Mouse (Mus musculus): ENCODE measurements around the gene Tmem80.

The Tmem80 gene

DNA sequence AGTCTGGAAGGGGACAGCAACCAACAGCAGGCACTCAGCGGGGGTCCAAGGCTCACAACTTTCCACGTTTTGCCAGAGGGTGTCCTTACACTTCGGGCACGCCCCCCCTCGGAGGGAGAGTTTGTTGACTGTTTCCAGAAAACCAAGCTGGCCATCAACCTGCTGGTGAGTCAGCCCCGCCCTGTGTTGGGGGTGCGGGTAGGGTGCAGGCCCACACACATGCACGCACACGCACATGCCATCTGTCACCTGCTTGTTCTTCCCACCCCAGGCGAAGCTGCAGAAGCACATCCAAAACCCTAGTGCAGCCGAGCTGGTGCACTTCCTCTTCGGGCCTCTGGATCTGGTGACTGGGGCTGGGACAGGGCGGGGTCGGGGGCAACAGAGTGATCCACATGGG, 29.4 kb downstream of the Tmem80 start:
- in situ Hi-C loops (cut with MboI, MseI) = no loop called here

DNA sequence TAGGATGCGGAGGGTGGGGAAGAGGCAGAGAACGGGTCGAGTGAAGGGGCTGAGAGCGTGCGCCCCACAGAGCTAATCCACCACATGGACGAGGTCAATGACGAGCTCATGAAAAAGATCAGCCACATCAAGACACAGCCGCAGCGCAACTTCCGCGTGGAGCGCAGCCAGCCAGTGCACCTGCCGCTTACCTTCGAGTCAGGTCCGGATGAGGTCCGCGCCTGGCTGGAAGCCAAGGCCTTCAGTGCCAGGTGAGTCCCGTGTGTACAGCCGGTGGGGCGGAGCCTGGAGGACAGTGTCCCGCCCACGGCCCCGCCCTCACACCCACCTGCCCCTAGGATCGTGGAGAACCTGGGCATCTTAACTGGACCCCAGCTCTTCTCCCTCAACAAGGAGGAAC, 34.0 kb downstream of the Tmem80 start:
- in situ Hi-C loops (cut with MboI, MseI) = no loop called here

DNA sequence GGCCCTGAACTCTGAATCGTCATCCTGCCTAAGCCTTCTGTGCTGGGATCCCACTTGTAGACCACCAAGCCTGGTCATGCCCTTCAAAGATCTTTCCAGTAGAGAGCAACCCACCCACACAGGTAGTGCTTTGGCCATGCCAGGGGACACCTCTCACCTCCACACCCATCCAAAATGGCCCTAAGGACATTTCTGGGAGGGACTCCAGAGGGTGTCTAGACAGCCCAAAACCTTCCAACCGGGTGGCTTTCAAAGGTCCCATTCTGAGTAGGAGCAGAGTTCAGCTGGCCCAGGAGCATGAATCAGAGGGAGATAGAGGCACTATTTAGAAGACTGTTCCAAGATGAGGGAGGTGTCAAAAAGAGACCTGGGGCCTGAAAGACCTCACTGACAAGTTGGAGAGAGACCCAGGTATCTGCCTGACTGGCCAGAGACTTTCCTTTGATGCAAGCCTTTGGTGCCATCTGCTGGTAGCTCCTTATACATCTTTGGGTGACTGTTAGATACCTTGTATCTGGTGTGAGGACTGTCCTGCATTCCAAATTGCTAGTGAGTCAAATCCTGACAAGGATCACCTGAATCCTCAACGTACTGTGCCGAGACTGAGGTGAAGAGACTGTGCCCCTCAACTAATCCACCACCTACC, 35.7 kb downstream of the Tmem80 start:
- in situ Hi-C loops (cut with MboI, MseI) = no loop called here

DNA sequence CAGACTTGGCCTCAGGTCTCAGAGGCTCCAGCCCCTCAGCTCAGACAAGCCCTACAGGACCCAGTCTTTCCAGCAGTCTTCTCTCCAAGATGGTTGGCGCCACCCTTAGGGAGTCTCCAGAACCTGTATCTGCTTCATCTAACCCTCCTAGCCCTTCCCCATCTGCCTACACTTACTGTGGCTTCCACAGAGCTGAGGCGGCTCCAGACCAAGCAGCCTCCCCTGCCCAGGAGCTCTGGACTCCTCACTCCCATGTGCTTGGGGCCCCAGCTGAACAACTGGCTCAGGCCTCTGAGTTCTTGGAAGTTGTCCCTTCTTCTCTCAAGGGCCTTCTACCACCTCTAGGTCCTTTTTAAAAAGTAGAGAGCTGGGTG, 36.2 kb downstream of the Tmem80 start:
- in situ Hi-C loops (cut with MboI, MseI) = no loop called here

DNA sequence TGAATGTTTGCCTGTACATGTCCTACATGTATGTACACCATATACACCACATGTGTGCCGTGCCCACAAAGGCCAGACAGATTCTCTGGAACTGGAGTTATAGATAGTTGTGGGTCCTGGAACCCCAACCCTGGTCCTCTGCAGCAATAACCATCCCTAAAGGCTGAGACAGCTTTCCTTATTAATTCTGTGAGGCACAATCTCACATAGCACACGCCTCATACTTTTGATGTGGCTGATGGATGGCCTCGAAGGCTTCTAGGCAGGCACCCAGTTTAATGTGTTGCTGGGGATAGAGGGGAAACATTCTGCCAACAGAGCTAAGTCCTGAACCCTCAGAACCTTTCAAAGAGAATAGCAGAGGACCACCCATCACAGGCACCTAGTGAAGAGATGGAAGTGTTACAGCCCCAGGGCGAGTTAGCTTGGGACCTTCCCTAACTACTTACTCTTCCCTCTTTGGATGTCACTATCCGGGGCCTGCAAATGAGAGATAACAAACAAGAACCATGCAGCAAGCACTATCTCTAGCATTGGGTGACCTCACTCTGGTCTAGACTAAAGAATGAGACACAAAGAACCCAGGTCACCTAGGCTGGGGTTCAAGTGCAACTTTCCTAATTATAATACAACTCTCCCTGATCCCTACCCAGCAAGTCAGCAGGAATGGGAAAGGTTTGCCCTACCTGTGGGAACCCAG, 37.0 kb downstream of the Tmem80 start:
- in situ Hi-C loops (cut with MboI, MseI) = no loop called here

DNA sequence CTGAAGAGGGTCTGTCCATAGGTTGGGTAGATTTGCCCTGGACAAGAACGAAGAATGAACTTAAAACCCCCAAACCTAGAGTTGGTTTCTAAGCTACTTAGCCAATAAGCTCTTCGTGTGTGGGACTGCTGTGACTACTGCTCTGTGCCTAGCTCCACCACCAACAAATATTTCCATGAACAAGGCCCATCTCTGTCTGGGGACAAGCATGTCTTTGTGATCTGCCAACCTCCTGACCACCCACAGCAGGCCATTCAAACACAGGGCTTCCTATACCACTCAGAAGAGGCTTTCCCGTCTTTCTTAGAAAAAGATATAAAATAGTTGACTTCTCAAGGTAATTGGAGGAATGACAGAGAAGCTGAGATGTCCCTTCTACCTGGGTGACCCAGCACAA, 37.5 kb downstream of the Tmem80 start:
- in situ Hi-C loops (cut with MboI, MseI) = no loop called here

DNA sequence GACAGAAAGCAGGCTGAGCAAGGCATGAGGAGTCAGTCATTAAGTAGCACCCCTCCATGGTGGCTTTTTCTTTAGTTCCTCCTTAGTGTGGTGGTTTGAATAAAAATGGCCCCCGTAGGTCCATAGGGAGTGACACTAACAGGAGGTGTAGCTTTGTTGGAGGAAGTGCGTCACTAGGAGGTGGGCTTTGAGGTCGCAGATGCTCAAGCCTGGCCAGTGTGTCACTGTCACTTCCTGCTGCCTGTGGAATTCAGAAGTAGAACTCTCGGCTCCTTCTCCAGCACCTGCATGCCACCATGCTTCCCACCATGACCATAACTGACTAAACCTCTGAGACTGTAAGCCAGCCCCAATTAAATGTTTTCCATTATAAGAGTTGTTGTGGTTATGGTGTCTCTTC, 39.8 kb downstream of the Tmem80 start:
- in situ Hi-C loops (cut with MboI, MseI) = no loop called here

DNA sequence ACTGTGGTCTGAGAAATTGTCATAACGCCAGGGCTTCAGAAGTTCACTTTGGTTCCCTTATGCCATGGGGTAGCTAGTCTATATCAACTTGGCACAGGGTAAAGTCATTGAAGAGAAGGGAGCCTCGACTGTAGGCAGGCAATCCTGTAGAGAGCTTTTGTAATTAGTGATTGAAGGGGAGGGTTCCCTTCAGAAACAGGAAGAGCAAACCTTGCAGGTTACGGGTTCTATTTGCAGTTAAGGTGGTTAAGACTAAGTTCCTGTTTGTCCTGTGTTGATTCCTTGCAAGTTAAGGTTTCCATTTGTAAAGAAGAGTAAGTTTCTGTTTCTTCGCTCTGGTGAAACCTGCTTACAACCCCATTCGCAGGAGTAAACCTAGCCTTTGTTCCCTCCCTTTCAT, 42.4 kb downstream of the Tmem80 start:
- in situ Hi-C loops (cut with MboI, MseI) = no loop called here

DNA sequence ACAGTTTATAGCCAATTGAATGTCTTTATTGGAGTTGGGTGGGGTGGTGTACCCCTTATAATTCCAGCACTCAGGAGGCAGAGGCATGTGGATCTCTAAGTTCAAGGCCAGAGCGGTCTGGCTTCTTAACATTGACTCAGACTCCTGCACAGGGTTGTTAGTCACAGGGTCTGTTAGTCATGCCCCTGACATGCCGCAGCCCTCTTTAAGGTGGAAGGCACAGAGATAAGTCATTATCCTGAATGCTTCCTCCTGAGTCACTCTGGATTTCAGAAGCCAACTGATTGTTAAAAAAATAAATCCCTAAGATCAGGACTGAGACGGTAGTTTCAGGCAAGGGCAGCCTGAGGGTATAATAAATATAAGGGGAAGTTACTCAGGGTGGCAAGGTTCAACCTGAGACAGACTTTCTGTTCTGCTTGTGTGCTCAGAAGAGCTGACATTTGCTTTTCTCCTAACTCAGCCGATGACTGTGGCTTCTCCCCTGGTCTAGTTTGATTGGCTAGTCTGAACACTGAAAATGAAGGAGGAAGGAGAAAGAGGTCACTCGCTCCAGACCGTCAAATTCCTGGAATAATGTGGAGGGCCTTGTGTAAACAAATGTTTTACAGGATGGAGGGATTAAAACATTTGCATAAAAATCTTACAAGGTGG, 44.5 kb downstream of the Tmem80 start:
- in situ Hi-C loops (cut with MboI, MseI) = no loop called here

DNA sequence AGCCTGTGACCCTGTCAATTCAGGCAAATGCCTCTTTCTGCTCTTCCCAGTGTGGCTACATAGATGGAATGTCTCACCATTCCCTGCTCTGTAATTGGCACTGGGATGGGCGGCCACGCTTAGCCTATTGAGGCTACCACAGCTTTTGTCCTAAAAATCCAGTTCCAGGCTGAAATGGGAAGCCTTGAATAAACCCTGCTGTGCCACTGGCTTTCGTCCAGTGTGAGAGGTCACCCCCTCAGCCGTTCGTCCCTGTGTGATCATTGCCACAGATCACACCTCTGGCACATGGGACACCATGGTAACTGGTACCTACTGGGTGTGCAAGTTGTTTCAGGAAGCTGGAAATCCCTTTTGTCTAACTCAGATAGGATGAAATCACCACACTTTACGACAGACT, 46.1 kb downstream of the Tmem80 start:
- in situ Hi-C loops (cut with MboI, MseI) = no loop called here

DNA sequence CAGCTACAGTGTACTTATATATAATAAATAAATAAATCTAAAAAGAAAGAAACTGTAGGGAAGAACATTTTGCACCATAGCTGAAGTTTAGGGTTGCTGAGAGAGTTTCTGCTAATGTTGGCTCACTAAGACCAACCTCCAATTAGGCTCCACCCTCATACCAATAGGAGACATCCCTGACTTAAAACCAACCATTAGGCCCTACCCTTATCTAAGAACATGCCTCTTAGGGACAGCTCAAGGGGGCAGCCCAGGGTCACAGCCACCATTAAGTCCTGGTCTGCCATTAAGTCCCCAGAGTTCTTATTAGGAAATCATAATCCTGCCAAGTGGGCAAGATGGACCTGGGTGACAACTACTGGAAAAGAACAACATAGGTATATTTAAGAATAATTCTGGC, 46.9 kb downstream of the Tmem80 start:
- in situ Hi-C loops (cut with MboI, MseI) = no loop called here

DNA sequence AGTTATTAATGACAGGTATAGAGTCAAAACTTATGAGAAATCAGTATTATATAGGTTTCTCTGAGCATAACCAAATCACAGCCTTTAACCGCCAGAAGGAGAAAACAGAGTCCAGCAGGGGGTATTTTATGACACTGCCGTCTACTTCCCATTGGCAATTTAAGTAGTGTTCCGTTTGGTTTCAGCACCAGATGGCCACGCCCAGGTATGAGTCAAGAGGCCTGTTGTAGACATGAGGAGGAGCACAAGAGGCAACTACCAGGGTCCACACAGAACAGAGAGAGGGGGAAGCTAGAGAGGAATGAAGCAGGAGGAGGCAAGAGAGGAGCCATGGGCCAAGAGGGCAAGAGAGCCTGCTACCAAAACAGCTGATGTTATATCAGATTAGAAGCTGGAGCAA, 52.0 kb downstream of the Tmem80 start:
- in situ Hi-C loops (cut with MboI, MseI) = no loop called here

DNA sequence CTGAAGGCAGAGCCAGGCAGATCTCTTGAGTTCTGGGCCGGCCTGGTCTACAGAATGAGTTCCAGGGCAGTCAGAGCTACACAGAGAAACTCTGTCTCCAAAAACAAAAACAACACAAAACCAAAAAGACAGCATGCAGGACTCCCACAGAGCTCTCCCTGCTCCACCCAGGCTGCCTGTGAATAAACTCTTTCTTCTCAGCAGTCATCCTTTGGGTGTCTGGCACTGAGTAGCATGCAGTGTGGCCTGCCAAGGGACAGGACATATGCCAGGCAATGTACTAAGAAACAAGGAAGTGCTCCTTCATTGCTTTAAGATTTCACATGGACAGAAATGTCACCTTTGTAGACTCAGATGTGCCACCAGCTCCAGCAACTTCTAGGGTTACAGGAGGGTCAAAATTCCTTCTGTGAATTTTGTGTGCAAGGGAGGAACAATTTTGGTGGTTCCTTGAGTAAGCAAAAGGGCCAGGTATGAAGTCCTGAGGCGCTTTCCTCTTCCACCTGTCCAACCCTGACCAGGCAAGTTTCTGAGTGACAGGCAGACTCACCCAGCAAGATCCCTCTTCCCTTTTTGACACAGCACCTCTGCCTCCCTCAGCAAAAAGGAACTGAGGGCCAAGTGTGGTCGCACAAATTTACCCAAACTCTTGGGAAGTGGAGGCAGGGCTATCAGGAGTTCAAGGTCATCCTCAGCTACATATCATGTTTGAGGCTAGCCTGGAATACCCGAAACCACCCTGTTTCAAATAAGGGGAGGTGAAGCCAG, 53.7 kb downstream of the Tmem80 start:
- in situ Hi-C loops (cut with MboI, MseI) = no loop called here
